Mouse (Mus musculus) MEL (cell line): ENCODE data around the gene Slc25a28. TPM values are rescaled to one million over a fixed set of nuclear protein-coding genes. Genes with fewer than 3 reads are reported as not detected.

Experiments used
- DNase-seq: peaks from one replicate; pipeline ENCODE4 v3.0.0; 2011; ENCODE audit warnings: low read depth, low spot score
- H3K27ac ChIP-seq: 2 replicates; pipeline ENCODE4 v1.5.1; 2012; ENCODE audit warnings: low read depth, mild to moderate bottlenecking, control low read depth, low read length, moderate library complexity; ENCODE audit not compliant: control insufficient read depth
- H3K27me3 ChIP-seq, 2 experiments: fragments of 150-350 bp in 1 of 2; sonication (generic) in 1 of 2; 2 replicates each; pipeline ENCODE4 v1.6.1; 2012; ENCODE audit warnings: low read length in 2 of 2, mild to moderate bottlenecking in 2 of 2, improper control_type of control experiment in 1 of 2, moderate library complexity in 1 of 2; ENCODE audit not compliant: insufficient read depth in 2 of 2, control insufficient read depth in 1 of 2
- H3K36me3 ChIP-seq, 2 experiments: 2 replicates each; pipeline ENCODE4 v1.6.1; 2012 to 2014; ENCODE audit warnings: low read length in 2 of 2, improper control_type of control experiment in 1 of 2, inconsistent platforms in 1 of 2, mild to moderate bottlenecking in 1 of 2; ENCODE audit not compliant: insufficient read depth in 2 of 2, control insufficient read depth in 1 of 2
- H3K4me1 ChIP-seq, 2 experiments: fragments of 150-350 bp in 1 of 2; sonication (generic) in 1 of 2; 2 replicates each; pipeline ENCODE4 v1.6.1; 2012; ENCODE audit warnings: low read length in 2 of 2, improper control_type of control experiment in 1 of 2, mild to moderate bottlenecking in 1 of 2; ENCODE audit not compliant: insufficient read depth in 2 of 2, control insufficient read depth in 1 of 2
- H3K4me3 ChIP-seq, 2 experiments: fragments of 150-350 bp in 1 of 2; sonication (generic) in 1 of 2; 2 replicates each; pipeline ENCODE4 v1.5.1; 2012; ENCODE audit warnings: low read depth in 2 of 2, low read length in 2 of 2, mild to moderate bottlenecking in 2 of 2, moderate library complexity in 2 of 2, control low read depth in 1 of 2, improper control_type of control experiment in 1 of 2; ENCODE audit not compliant: control insufficient read depth in 1 of 2, insufficient read depth in 1 of 2
- H3K79me2 ChIP-seq: 2 replicates; pipeline ENCODE4 v1.6.1; 2012; ENCODE audit warnings: mild to moderate bottlenecking, low read length, moderate library complexity; ENCODE audit not compliant: control insufficient read depth, poor library complexity, insufficient read depth
- H3K9ac ChIP-seq: 2 replicates; pipeline ENCODE4 v1.6.1; 2012; ENCODE audit warnings: low read depth, mild to moderate bottlenecking, control low read depth, low read length, moderate library complexity; ENCODE audit not compliant: control insufficient read depth, poor library complexity, severe bottlenecking
- H3K9me3 ChIP-seq: fragments of 150-350 bp; sonication (generic); replicated peaks from 2 replicates; pipeline ENCODE4 v1.6.1; 2012; ENCODE audit warnings: mild to moderate bottlenecking, low read length, improper control_type of control experiment, moderate library complexity; ENCODE audit not compliant: insufficient read depth
- CTCF ChIP-seq, 3 experiments: IDR thresholded peaks in 2 of 3; conservative IDR thresholded peaks in 1 of 3; 2 replicates each; pipeline ENCODE4 v1.5.1; 2011 to 2012; ENCODE audit warnings: low read length in 3 of 3, low read depth in 2 of 3, mild to moderate bottlenecking in 2 of 3, improper control_type of control experiment in 1 of 3, inconsistent platforms in 1 of 3, mixed read lengths in 1 of 3, moderate library complexity in 1 of 3; ENCODE audit not compliant: control insufficient read depth in 1 of 3, insufficient read depth in 1 of 3, poor library complexity in 1 of 3, severe bottlenecking in 1 of 3
- E2F4 ChIP-seq: IDR thresholded peaks from 2 replicates; pipeline ENCODE4 v1.6.1; 2011; ENCODE audit warnings: low read depth, low read length, improper control_type of control experiment, borderline replicate concordance
- EP300 ChIP-seq, 2 experiments: IDR thresholded peaks; 2 replicates each; pipeline ENCODE4 v1.6.1; 2011; ENCODE audit warnings: improper control_type of control experiment in 2 of 2, low read length in 2 of 2, low read depth in 1 of 2, mild to moderate bottlenecking in 1 of 2
- GABPA ChIP-seq: IDR thresholded peaks from 2 replicates; pipeline ENCODE4 v1.6.1; 2012; ENCODE audit warnings: low read depth, mild to moderate bottlenecking, inconsistent platforms, low read length, improper control_type of control experiment, moderate library complexity
- JUND ChIP-seq: IDR thresholded peaks from 2 replicates; pipeline ENCODE4 v1.6.1; 2011; ENCODE audit warnings: low read depth, mild to moderate bottlenecking, improper control_type of control experiment, low read length
- MAFK ChIP-seq: IDR thresholded peaks from 2 replicates; pipeline ENCODE4 v1.6.1; 2011; ENCODE audit warnings: low read depth, mild to moderate bottlenecking, low read length, improper control_type of control experiment, borderline replicate concordance
- MAX ChIP-seq: IDR thresholded peaks from 2 replicates; pipeline ENCODE4 v1.6.1; 2011; ENCODE audit warnings: low read length, improper control_type of control experiment
- MYC ChIP-seq: IDR thresholded peaks from 2 replicates; pipeline ENCODE4 v1.6.1; 2011; ENCODE audit warnings: low read depth, mild to moderate bottlenecking, low read length, improper control_type of control experiment, moderate library complexity
- NELFE ChIP-seq: IDR thresholded peaks from 2 replicates; pipeline ENCODE4 v1.6.1; 2011; ENCODE audit warnings: low read depth, low read length, improper control_type of control experiment
- NRF1 ChIP-seq: IDR thresholded peaks from 2 replicates; pipeline ENCODE4 v1.6.1; 2014; ENCODE audit warnings: low read depth, mild to moderate bottlenecking, inconsistent platforms, low read length, improper control_type of control experiment, moderate library complexity; ENCODE audit not compliant: poor library complexity, insufficient read depth, severe bottlenecking
- POLR2A ChIP-seq, 2 experiments: IDR thresholded peaks; 2 replicates each; pipeline ENCODE4 v1.6.1; 2011 to 2012; ENCODE audit warnings: low read length in 2 of 2, mild to moderate bottlenecking in 2 of 2, control low read depth in 1 of 2, improper control_type of control experiment in 1 of 2, low read depth in 1 of 2, moderate library complexity in 1 of 2; ENCODE audit not compliant: control insufficient read depth in 1 of 2, insufficient read depth in 1 of 2, poor library complexity in 1 of 2
- POLR2AphosphoS2 ChIP-seq: IDR thresholded peaks from 2 replicates; pipeline ENCODE4 v1.6.1; 2011; ENCODE audit warnings: low read length, improper control_type of control experiment
- POLR2AphosphoS5 ChIP-seq: IDR thresholded peaks from 2 replicates; pipeline ENCODE4 v1.6.1; 2012; ENCODE audit warnings: low read depth, borderline replicate concordance, mild to moderate bottlenecking, inconsistent platforms, low read length, moderate library complexity, mixed read lengths
- UBTF ChIP-seq: IDR thresholded peaks from 2 replicates; pipeline ENCODE4 v1.6.1; 2012; ENCODE audit warnings: low read depth, mild to moderate bottlenecking, inconsistent platforms, low read length, improper control_type of control experiment, moderate library complexity, borderline replicate concordance; ENCODE audit not compliant: insufficient read depth
- USF1 ChIP-seq: IDR thresholded peaks from 2 replicates; pipeline ENCODE4 v1.6.1; 2014; ENCODE audit warnings: low read depth, mild to moderate bottlenecking, inconsistent platforms, low read length, improper control_type of control experiment, moderate library complexity
- USF2 ChIP-seq, 2 experiments: IDR thresholded peaks; 2 replicates each; pipeline ENCODE4 v1.6.1; 2011 to 2012; ENCODE audit warnings: improper control_type of control experiment in 2 of 2, low read length in 2 of 2, borderline replicate concordance in 1 of 2, inconsistent platforms in 1 of 2, low read depth in 1 of 2, mild to moderate bottlenecking in 1 of 2; ENCODE audit not compliant: insufficient read depth in 1 of 2
- ZC3H11A ChIP-seq: IDR thresholded peaks from 2 replicates; pipeline ENCODE4 v1.6.1; 2012; ENCODE audit warnings: low read depth, mild to moderate bottlenecking, inconsistent platforms, low read length, improper control_type of control experiment
- ZKSCAN1 ChIP-seq: IDR thresholded peaks from 2 replicates; pipeline ENCODE4 v1.6.1; 2012; ENCODE audit warnings: low read depth, mild to moderate bottlenecking, inconsistent platforms, low read length, improper control_type of control experiment, moderate library complexity
- polyA plus RNA-seq, 2 experiments: library from polyadenylated mRNA; stranded (reverse) in 1 of 2; unstranded in 1 of 2; fragments of >175 nt in 1 of 2; fragments of >200 nt in 1 of 2; gene quantifications; 2 replicates each; pipeline versions ENCODE4 v1.2.1 to v1.2.4; 2012; ENCODE audit warnings: low replicate concordance in 2 of 2, low read depth in 1 of 2; ENCODE audit not compliant: insufficient read length in 2 of 2, insufficient read depth in 1 of 2, missing spikeins in 1 of 2
- total RNA-seq: library from RNA; depleted of rRNA; stranded (reverse); fragments of 300-350 nt; gene quantifications from 2 replicates; pipeline ENCODE4 v1.2.3, GENCODE M21; 2012

Gene Slc25a28
- total and polyA plus RNA-seq, 3 experiments, result 58.2 to 110 TPM; not detected in 1

- TF ChIP-seq MAX (no peak), MAFK (no peak)
These were observed 54.7 kb downstream of the Slc25a28 start (continued) for GRCm38 (mm10) chr19:43619916-43620479.

GRCm38 (mm10) chr19:43618505-43619030 is 56.1 kb downstream of the Slc25a28 start:
- H3K27ac ChIP-seq, result no peak overlapping the region
- H3K9ac ChIP-seq, result no peak overlapping the region
- H3K27me3 ChIP-seq, result peaks cover 0 to 8% of the 10 kb centered on the region in 2 experiments; a peak in 3 of 4 replicates
- H3K36me3 ChIP-seq, result no peaks in the 10 kb centered on the region
- no peaks in the 10 kb centered on the region for H3K4me1 ChIP-seq
- DNase-seq, result no peak
- H3K79me2 ChIP-seq, result no peaks in the 10 kb centered on the region
- TF ChIP-seq JUND, result no peak
- no peak for TF ChIP-seq CTCF (IDR thresholded peaks at IDR 0.05 in 2 of 3, conservative IDR thresholded peaks at IDR 0.05 in 1 of 3; ENCODE audit: control insufficient read depth in 1 of 3, insufficient read depth in 1 of 3, low read depth in 2 of 3, low read length in 3 of 3, poor library complexity in 1 of 3, severe bottlenecking in 1 of 3)
- no peak for TF ChIP-seq EP300 (IDR thresholded peaks at IDR 0.05; ENCODE audit: low read depth in 1 of 2, low read length in 2 of 2)
- no peak for TF ChIP-seq MAX
- TF ChIP-seq POLR2AphosphoS5, result no peak
- TF ChIP-seq MYC, result no peak
- no peak for TF ChIP-seq UBTF
- TF ChIP-seq POLR2AphosphoS2, result no peak
- TF ChIP-seq E2F4, result no peak
- no peak for TF ChIP-seq NELFE
- no peak for TF ChIP-seq ZC3H11A
- no peak for TF ChIP-seq MAFK
- no peak for TF ChIP-seq POLR2A (IDR thresholded peaks at IDR 0.05; ENCODE audit: control insufficient read depth in 1 of 2, insufficient read depth in 1 of 2, low read depth in 1 of 2, low read length in 2 of 2, poor library complexity in 1 of 2)
- no peak for TF ChIP-seq USF1
- TF ChIP-seq ZKSCAN1, result no peak
- TF ChIP-seq USF2 (IDR thresholded peaks at IDR 0.05; ENCODE audit: borderline replicate concordance in 1 of 2, insufficient read depth in 1 of 2, low read depth in 1 of 2, low read length in 2 of 2), result no peak
- no peak for TF ChIP-seq GABPA
- no peak for TF ChIP-seq NRF1
- H3K4me3 ChIP-seq, result no peak overlapping the region
- H3K9me3 ChIP-seq, result no peaks in the 10 kb centered on the region
